Mouse (Mus musculus): ENCODE measurements around the gene Tyro3. TPM values are rescaled to one million over a fixed set of nuclear protein-coding genes. Genes with fewer than 3 reads are reported as not detected.

Gene Tyro3
- polyA plus RNA-seq, 2 experiments: 28.5 to 44.2 TPM

GRCm38 (mm10) chr2:119855310-119855850, 57.8 kb downstream of the Tyro3 start:
- Histone ChIP-seq H3K4me2 (replicated peaks; ENCODE audit: low read depth, low read length, severe bottlenecking) (no peak overlapping the region), H3K27ac (replicated peaks; ENCODE audit: low read depth, low read length) (no peak overlapping the region), H3K9ac (ENCODE audit: low read depth, low read length, severe bottlenecking) (no peak overlapping the region), H3K36me3 (ENCODE audit: control insufficient read depth, insufficient read depth, low read length) (no peaks in the 10 kb centered on the region), H3K9me3 (ENCODE audit: control insufficient read depth, low read length) (no peaks in the 10 kb centered on the region), H3K4me3 (replicated peaks; ENCODE audit: low read length) (no peak overlapping the region), H3K4me1 (ENCODE audit: control insufficient read depth, insufficient read depth, low read length) (no peaks in the 10 kb centered on the region), H3K27me3 (ENCODE audit: control insufficient read depth, insufficient read depth, low read length) (no peaks in the 10 kb centered on the region)
- DNase-seq (ENCODE audit: low spot score) (no peak), ATAC-seq (ENCODE audit: low FRiP score, low read depth) (no peak)
- WGBS: 69% methylated on average over 6 of the region's 6 CpGs
- no peak for TF ChIP-seq POLR2A (IDR thresholded peaks at IDR 0.05; ENCODE audit: borderline replicate concordance, extremely low read depth, insufficient read depth, insufficient read length)

- H3K9me3 ChIP-seq (ENCODE audit: control insufficient read depth, low read length): no peaks in the 10 kb centered on the region
- no peak overlapping the region for H3K27ac ChIP-seq (replicated peaks; ENCODE audit: low read depth, low read length)
- 80% methylated on average over 2 of the region's 2 CpGs for WGBS
- no peaks in the 10 kb centered on the region for H3K36me3 ChIP-seq (ENCODE audit: control insufficient read depth, insufficient read depth, low read length)
- ATAC-seq (ENCODE audit: low FRiP score, low read depth) (no peak), DNase-seq (ENCODE audit: low spot score) (no peak)
- H3K27me3 ChIP-seq (ENCODE audit: control insufficient read depth, insufficient read depth, low read length): no peaks in the 10 kb centered on the region
- no peak overlapping the region for H3K9ac ChIP-seq (ENCODE audit: low read depth, low read length, severe bottlenecking)
- H3K4me1 ChIP-seq (ENCODE audit: control insufficient read depth, insufficient read depth, low read length): no peaks in the 10 kb centered on the region
- no peak overlapping the region for H3K4me2 ChIP-seq (replicated peaks; ENCODE audit: low read depth, low read length, severe bottlenecking)
- TF ChIP-seq POLR2A (IDR thresholded peaks at IDR 0.05; ENCODE audit: borderline replicate concordance, extremely low read depth, insufficient read depth, insufficient read length): no peak
- no peak overlapping the region for H3K4me3 ChIP-seq (replicated peaks; ENCODE audit: low read length)
Observed at GRCm38 (mm10) chr2:119857341-119857740, 59.8 kb downstream of the Tyro3 start.

- no peak for TF ChIP-seq POLR2A (IDR thresholded peaks at IDR 0.05; ENCODE audit: borderline replicate concordance, extremely low read depth, insufficient read depth, insufficient read length)
- Histone ChIP-seq H3K36me3 (ENCODE audit: control insufficient read depth, insufficient read depth, low read length) (no peaks in the 10 kb centered on the region), H3K27ac (replicated peaks; ENCODE audit: low read depth, low read length) (no peak overlapping the region), H3K4me2 (replicated peaks; ENCODE audit: low read depth, low read length, severe bottlenecking) (no peak overlapping the region), H3K4me3 (replicated peaks; ENCODE audit: low read length) (no peak overlapping the region), H3K4me1 (ENCODE audit: control insufficient read depth, insufficient read depth, low read length) (no peaks in the 10 kb centered on the region), H3K9me3 (ENCODE audit: control insufficient read depth, low read length) (no peaks in the 10 kb centered on the region), H3K27me3 (ENCODE audit: control insufficient read depth, insufficient read depth, low read length) (no peaks in the 10 kb centered on the region), H3K9ac (ENCODE audit: low read depth, low read length, severe bottlenecking) (no peak overlapping the region)
- DNase-seq (ENCODE audit: low spot score): no peak
- 70% methylated on average over 4 of the region's 4 CpGs for WGBS
- no peak for ATAC-seq (ENCODE audit: low FRiP score, low read depth)
Observed at GRCm38 (mm10) chr2:119864484-119864883, 67.0 kb downstream of the Tyro3 start.

Other genes starting within 250 kb of the Tyro3 start
- 24.3 and 37.8 TPM in 2 replicates for gene Nusap1, start 179.4 kb upstream of the Tyro3 start, polyA plus RNA-seq (2012; rRNA removed)
- 51.9 and 58.6 TPM in 2 replicates for gene Nusap1, start 179.4 kb upstream of the Tyro3 start, polyA plus RNA-seq (2014; fragmentation: Nextera tagmentation; extraction: Ambion mirVana)
- 19.6 and 19.8 TPM in 2 replicates for gene Oip5, start 179.3 kb upstream of the Tyro3 start, polyA plus RNA-seq (2012; rRNA removed)
- 16.3 and 16.6 TPM in 2 replicates for gene Oip5, start 179.3 kb upstream of the Tyro3 start, polyA plus RNA-seq (2014; fragmentation: Nextera tagmentation; extraction: Ambion mirVana)
- 14.6 and 18.8 TPM in 2 replicates for gene Ndufaf1, start 134.9 kb upstream of the Tyro3 start, polyA plus RNA-seq (2012; rRNA removed)
- 41.9 and 44.0 TPM in 2 replicates for gene Ndufaf1, start 134.9 kb upstream of the Tyro3 start, polyA plus RNA-seq (2014; fragmentation: Nextera tagmentation; extraction: Ambion mirVana)
- 30.0 and 32.3 TPM in 2 replicates for gene Rtf1, start 122.7 kb upstream of the Tyro3 start, polyA plus RNA-seq (2012; rRNA removed)
- 33.2 and 33.7 TPM in 2 replicates for gene Rtf1, start 122.7 kb upstream of the Tyro3 start, polyA plus RNA-seq (2014; fragmentation: Nextera tagmentation; extraction: Ambion mirVana)
- gene Itpka, start 55.4 kb upstream of the Tyro3 start, polyA plus RNA-seq (2012; rRNA removed): 0.50 and 0.54 TPM in 2 replicates
- gene Itpka, start 55.4 kb upstream of the Tyro3 start, polyA plus RNA-seq (2014; fragmentation: Nextera tagmentation; extraction: Ambion mirVana): 0.28 and 0.52 TPM in 2 replicates
- gene Ltk, start 37.3 kb upstream of the Tyro3 start, polyA plus RNA-seq (2012; rRNA removed): 0.12 and 0.13 TPM in 2 replicates
- gene Ltk, start 37.3 kb upstream of the Tyro3 start, polyA plus RNA-seq (2014; fragmentation: Nextera tagmentation; extraction: Ambion mirVana): 0.10 TPM in 1 of 2 replicates, not detected in the other
- 27.7 and 39.8 TPM in 2 replicates for gene Rpap1, start 10.2 kb upstream of the Tyro3 start, polyA plus RNA-seq (2012; rRNA removed)
- gene Rpap1, start 10.2 kb upstream of the Tyro3 start, polyA plus RNA-seq (2014; fragmentation: Nextera tagmentation; extraction: Ambion mirVana): 22.5 and 27.0 TPM in 2 replicates
- 27.3 and 30.9 TPM in 2 replicates for gene Mga, start 99.5 kb downstream of the Tyro3 start, polyA plus RNA-seq (2012; rRNA removed)
- 38.4 and 42.3 TPM in 2 replicates for gene Mga, start 99.5 kb downstream of the Tyro3 start, polyA plus RNA-seq (2014; fragmentation: Nextera tagmentation; extraction: Ambion mirVana)
- 26.2 and 33.1 TPM in 2 replicates for gene Mapkbp1, start 175.0 kb downstream of the Tyro3 start, polyA plus RNA-seq (2012; rRNA removed)
- 4.2 and 4.9 TPM in 2 replicates for gene Mapkbp1, start 175.0 kb downstream of the Tyro3 start, polyA plus RNA-seq (2014; fragmentation: Nextera tagmentation; extraction: Ambion mirVana)
- 20.2 and 24.9 TPM in 2 replicates for gene Jmjd7, start 229.8 kb downstream of the Tyro3 start, polyA plus RNA-seq (2012; rRNA removed)
- gene Jmjd7, start 229.8 kb downstream of the Tyro3 start, polyA plus RNA-seq (2014; fragmentation: Nextera tagmentation; extraction: Ambion mirVana): 26.1 and 28.2 TPM in 2 replicates
- gene Gm28042, start 229.8 kb downstream of the Tyro3 start, polyA plus RNA-seq (2012; rRNA removed): 19.5 and 26.1 TPM in 2 replicates
- gene Gm28042, start 229.8 kb downstream of the Tyro3 start, polyA plus RNA-seq (2014; fragmentation: Nextera tagmentation; extraction: Ambion mirVana): 3.0 and 4.6 TPM in 2 replicates
- gene Pla2g4b, start 235.7 kb downstream of the Tyro3 start, polyA plus RNA-seq (2012; rRNA removed): 21.9 and 22.8 TPM in 2 replicates
- 1.7 and 1.9 TPM in 2 replicates for gene Pla2g4b, start 235.7 kb downstream of the Tyro3 start, polyA plus RNA-seq (2014; fragmentation: Nextera tagmentation; extraction: Ambion mirVana)